Comparison of ENCODE assay signal across 10 mouse cellular contexts in genomic region chr4:134019641-134020351, GRCm38 (mm10). TPM values are rescaled to one million over a fixed set of nuclear protein-coding genes. Genes with fewer than 3 reads are reported as not detected.
A peak's percentile ranks its signal among the peaks of the same experiment; 100 is the strongest.
DNase-seq lines count a peak whose midpoint lies in the region; ATAC-seq and TF ChIP-seq lines count a peak whose summit lies in the region.
"Had no signal": no experiment of that assay in that cellular context is flagged by ENCODE, and none has a peak within 500 bp of the region (broad histone marks: within the 10 kb centered on the region; RNA-seq: fewer than 3 reads in every experiment).

No protein-coding gene starts in this region.

- peak overlapping the region; percentile 48 for H3K4me2 ChIP-seq in forebrain, embryonic 15.5 days (replicated peaks)
- H3K4me2 ChIP-seq in kidney, embryonic 16.5 days (replicated peaks; ENCODE audit: low read depth, low read length), result no peak overlapping the region

- H3K27ac ChIP-seq in forebrain, embryonic 15.5 days (replicated peaks), result peak overlapping the region; percentile 31; the same call in 1 of the 2 replicates
- H3K27ac ChIP-seq in kidney, embryonic 16.5 days (ENCODE audit: low read length), result no peak overlapping the region
- H3K27ac ChIP-seq: kidney, postnatal 0 days had no signal

- no peaks in the 10 kb centered on the region for H3K27me3 ChIP-seq in E14TG2a.4 (ENCODE audit: insufficient read depth, low read length)
- peaks cover 39% of the 10 kb centered on the region for H3K27me3 ChIP-seq in forebrain, embryonic 15.5 days
- H3K27me3 ChIP-seq in kidney, embryonic 16.5 days (ENCODE audit: insufficient read depth, low read length), result peaks cover 36% of the 10 kb centered on the region

- no peak for ATAC-seq in forebrain, embryonic 15.5 days (replicated peaks)
- no peak for ATAC-seq in kidney, embryonic 16.5 days (ENCODE audit: low FRiP score, low TSS enrichment)
- ATAC-seq: lung, postnatal 0 days had no signal

- peak overlapping the region; percentile 54 for H3K4me3 ChIP-seq in E14TG2a.4 (replicated peaks; ENCODE audit: low read length)
- H3K4me3 ChIP-seq in forebrain, embryonic 15.5 days, result peak overlapping the region; percentile 16
- H3K4me3 ChIP-seq in kidney, embryonic 16.5 days (ENCODE audit: low read length), result no peak overlapping the region

- no peaks in the 10 kb centered on the region for H3K9me3 ChIP-seq in E14TG2a.4 (ENCODE audit: low read length)
- no peaks in the 10 kb centered on the region for H3K9me3 ChIP-seq in forebrain, embryonic 15.5 days
- no peaks in the 10 kb centered on the region for H3K9me3 ChIP-seq in kidney, embryonic 16.5 days (ENCODE audit: low read length)

- no peak for TF ChIP-seq CTCF in E14TG2a.4 (conservative IDR thresholded peaks at IDR 0.05; ENCODE audit: low read length)

- H3K4me1 ChIP-seq in E14TG2a.4 (replicated peaks; ENCODE audit: low read depth, low read length), result peaks cover 45% of the 10 kb centered on the region
- peaks cover 31% of the 10 kb centered on the region for H3K4me1 ChIP-seq in forebrain, embryonic 15.5 days
- H3K4me1 ChIP-seq in kidney, embryonic 16.5 days (ENCODE audit: insufficient read depth, low read length), result peaks cover 35% of the 10 kb centered on the region

- 3% methylated on average over 16 of the region's 16 CpGs for WGBS in forebrain, embryonic 15.5 days
- WGBS in kidney, embryonic 16.5 days, result 2% methylated on average over 16 of the region's 16 CpGs

- H3K36me3 ChIP-seq in E14TG2a.4 (ENCODE audit: insufficient read depth, low read length), result peaks cover 17% of the 10 kb centered on the region
- no peaks in the 10 kb centered on the region for H3K36me3 ChIP-seq in forebrain, embryonic 15.5 days
- no peaks in the 10 kb centered on the region for H3K36me3 ChIP-seq in kidney, embryonic 16.5 days (ENCODE audit: insufficient read depth, low read length)

- peak; percentile 75 to 77 for DNase-seq in cerebellum, adult 18-20 months
- peak; percentile 77 for DNase-seq in mesoderm, embryonic 11.5 days (ENCODE audit: low read depth, low spot score)
- DNase-seq in T-cell, adult 2 months (ENCODE audit: low spot score), result no peak
- DNase-seq in right cerebral cortex, postnatal 36 days (ENCODE audit: low spot score in 2 of 2), result no peak
- DNase-seq in lung, postnatal 14 days, result no peak

- 0 out of 2 replicates have a peak overlapping the region, but pooled peaks have one; percentile 7 for H3K9ac ChIP-seq in forebrain, embryonic 15.5 days (replicated peaks)
- H3K9ac ChIP-seq in kidney, embryonic 16.5 days (replicated peaks; ENCODE audit: low read length), result no peak overlapping the region

RNA-seq across cellular contexts. Expression of gene Lin28a, which starts 1.2 kb away (rescaled TPM):
- polyA plus RNA-seq in forebrain, embryonic 15.5 days (2015; fragmentation: Nextera tagmentation; extraction: Ambion mirVana), result not detected in 2 replicates
- polyA plus RNA-seq in kidney, embryonic 16.5 days (2015; fragmentation: Nextera tagmentation; extraction: Ambion mirVana), result not detected in 2 replicates
- polyA plus RNA-seq: kidney, postnatal 0 days; lung, postnatal 0 days had no signal

RNA-seq across cellular contexts. Expression of gene Dhdds, which starts 19.1 kb away (rescaled TPM):
- polyA plus RNA-seq in forebrain, embryonic 15.5 days (2015; fragmentation: Nextera tagmentation; extraction: Ambion mirVana), result 52.8 and 56.7 TPM in 2 replicates
- 51.7 and 53.1 TPM in 2 replicates for polyA plus RNA-seq in kidney, embryonic 16.5 days (2015; fragmentation: Nextera tagmentation; extraction: Ambion mirVana)

RNA-seq across cellular contexts. Expression of gene Zfp683, which starts 33.8 kb away (rescaled TPM):
- not detected in 2 replicates for polyA plus RNA-seq in forebrain, embryonic 15.5 days (2015; fragmentation: Nextera tagmentation; extraction: Ambion mirVana)
- polyA plus RNA-seq in kidney, embryonic 16.5 days (2015; fragmentation: Nextera tagmentation; extraction: Ambion mirVana), result not detected in 2 replicates
- polyA plus RNA-seq: kidney, postnatal 0 days; lung, postnatal 0 days had no signal

RNA-seq across cellular contexts. Expression of gene Crybg2, which starts 40.8 kb away (rescaled TPM):
- polyA plus RNA-seq in forebrain, embryonic 15.5 days (2015; fragmentation: Nextera tagmentation; extraction: Ambion mirVana), result 1.0 and 1.8 TPM in 2 replicates
- 4.2 and 4.5 TPM in 2 replicates for polyA plus RNA-seq in kidney, embryonic 16.5 days (2015; fragmentation: Nextera tagmentation; extraction: Ambion mirVana)

RNA-seq across cellular contexts. Expression of gene Hmgn2, which starts 51.3 kb away (rescaled TPM):
- polyA plus RNA-seq in forebrain, embryonic 15.5 days (2015; fragmentation: Nextera tagmentation; extraction: Ambion mirVana), result 2,070 and 2,100 TPM in 2 replicates
- polyA plus RNA-seq in kidney, embryonic 16.5 days (2015; fragmentation: Nextera tagmentation; extraction: Ambion mirVana), result 2,436 and 2,511 TPM in 2 replicates

Comparison
In these comparisons a context has a peak if more than half of its experiments do, and no peak if none do; other contexts are left out.
1. DNase-seq: peak in cerebellum, adult 18-20 months (2 of 2) and mesoderm, embryonic 11.5 days (single experiment); none in T-cell, adult 2 months (single experiment), right cerebral cortex, postnatal 36 days (0 of 2) and lung, postnatal 14 days (single experiment).